Mouse (Mus musculus) cerebellum, adult (tissue): Measurements from ENCODE around the gene Dtymk.

Experiments
- ATAC-seq: cut with Nextera tagmentation; 2 replicates; pipeline ENCODE4 v1.9.2; 2017; ENCODE audit warnings: mild to moderate bottlenecking, moderate library complexity, mixed read lengths; ENCODE audit not compliant: insufficient number of reproducible peaks, low FRiP score, low TSS enrichment

The Dtymk gene

DNA sequence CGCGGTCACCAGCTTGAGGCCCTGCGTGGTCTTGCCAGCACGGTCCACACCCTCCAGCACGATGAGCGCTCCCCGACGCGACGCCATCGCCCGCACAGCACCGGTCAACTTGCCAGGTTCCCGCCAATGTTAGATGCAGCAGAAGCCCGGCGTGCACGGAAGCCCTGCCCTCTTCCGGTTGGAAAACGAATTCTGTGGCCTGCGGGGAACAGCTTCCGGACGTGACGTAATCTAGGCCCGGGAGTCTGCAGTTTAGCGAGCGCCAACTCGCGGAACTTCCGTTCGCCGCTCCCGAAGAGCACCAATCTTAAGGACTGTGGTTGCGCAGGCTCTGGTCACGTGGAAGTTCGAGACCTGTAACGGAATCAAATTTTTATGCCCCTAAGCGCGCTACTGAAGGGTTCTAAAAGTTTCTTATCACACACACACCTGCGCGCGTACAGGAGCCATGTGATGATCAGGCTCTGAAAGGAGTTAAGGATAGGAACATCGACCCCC, at the start of gene Dtymk:
Dtymk (minus strand) TSS at position 194 of the 498 bp plus-strand sequence.
- ATAC-seq, result peak; percentile 57

GRCm38 (mm10) chr1:93845766-93846366, 44.1 kb upstream of the Dtymk start:
- peak; percentile 68 for ATAC-seq

- peak; percentile 26; the same call in 1 of the 2 replicates for ATAC-seq
Observed at GRCm38 (mm10) chr1:93838569-93838968, 36.8 kb upstream of the Dtymk start.

GRCm38 (mm10) chr1:93837335-93837734, 35.6 kb upstream of the Dtymk start:
- no peak for ATAC-seq

DNA sequence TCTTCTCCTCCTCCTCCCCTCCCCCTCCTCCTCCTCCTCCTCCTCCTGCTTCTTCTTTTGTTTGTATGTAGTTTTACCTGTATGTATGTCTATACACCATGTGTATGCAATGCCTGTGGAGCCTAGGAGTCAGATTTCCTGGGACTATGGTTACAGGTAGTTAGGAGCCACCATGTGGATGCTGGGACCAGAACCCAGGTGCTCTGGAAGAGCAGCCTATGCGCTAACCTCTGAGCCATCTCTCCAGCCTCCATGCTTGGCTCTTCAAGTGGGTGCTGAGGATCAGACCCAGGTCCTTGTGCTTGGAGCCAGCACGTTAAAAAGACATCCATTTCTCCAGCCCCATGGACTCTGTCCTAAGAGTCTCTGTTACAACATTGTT, 34.8 kb upstream of the Dtymk start:
- no peak for ATAC-seq

- ATAC-seq, result no peak
Observed at GRCm38 (mm10) chr1:93835876-93836531, 34.3 kb upstream of the Dtymk start.

GRCm38 (mm10) chr1:93835211-93835610, 33.5 kb upstream of the Dtymk start:
- no peak for ATAC-seq

GRCm38 (mm10) chr1:93834671-93835150, 33.0 kb upstream of the Dtymk start:
- no peak for ATAC-seq

DNA sequence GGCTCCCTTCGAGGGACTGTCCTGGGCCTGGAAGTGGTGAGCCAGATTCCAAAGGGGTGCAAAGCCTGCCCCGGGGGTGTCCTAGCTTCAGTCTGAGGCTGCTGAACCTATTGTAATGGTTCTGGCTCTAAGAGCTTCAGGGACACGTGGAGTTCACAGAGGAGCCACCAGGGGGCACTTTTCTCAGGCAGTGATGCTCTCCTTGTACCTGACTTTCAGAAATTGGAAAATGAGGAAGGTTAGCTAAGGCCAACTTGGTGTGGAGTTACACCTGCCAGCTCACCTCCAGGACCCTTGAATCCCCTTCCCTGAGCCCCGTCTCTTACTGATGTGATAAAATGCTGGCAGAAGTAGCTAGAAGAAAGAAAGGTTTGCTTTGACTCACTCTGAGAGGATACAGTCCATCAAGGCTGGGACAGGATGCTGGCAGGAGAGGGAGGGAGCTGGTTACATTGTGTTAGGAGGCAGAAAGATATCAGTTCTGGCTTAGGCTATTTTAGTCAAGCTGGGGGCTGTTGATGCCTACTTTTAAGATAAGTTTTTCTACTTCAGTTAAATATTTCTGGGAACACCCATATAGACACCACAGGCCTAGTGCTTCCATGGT, 31.1 kb upstream of the Dtymk start:
- peak; percentile 61 for ATAC-seq

- no peak for ATAC-seq
Observed at GRCm38 (mm10) chr1:93826540-93826835, 24.8 kb upstream of the Dtymk start.

- ATAC-seq, result 0 out of 2 replicates have a peak, but pooled peaks have one; percentile 4
Observed at GRCm38 (mm10) chr1:93825771-93826539, 24.2 kb upstream of the Dtymk start.

DNA sequence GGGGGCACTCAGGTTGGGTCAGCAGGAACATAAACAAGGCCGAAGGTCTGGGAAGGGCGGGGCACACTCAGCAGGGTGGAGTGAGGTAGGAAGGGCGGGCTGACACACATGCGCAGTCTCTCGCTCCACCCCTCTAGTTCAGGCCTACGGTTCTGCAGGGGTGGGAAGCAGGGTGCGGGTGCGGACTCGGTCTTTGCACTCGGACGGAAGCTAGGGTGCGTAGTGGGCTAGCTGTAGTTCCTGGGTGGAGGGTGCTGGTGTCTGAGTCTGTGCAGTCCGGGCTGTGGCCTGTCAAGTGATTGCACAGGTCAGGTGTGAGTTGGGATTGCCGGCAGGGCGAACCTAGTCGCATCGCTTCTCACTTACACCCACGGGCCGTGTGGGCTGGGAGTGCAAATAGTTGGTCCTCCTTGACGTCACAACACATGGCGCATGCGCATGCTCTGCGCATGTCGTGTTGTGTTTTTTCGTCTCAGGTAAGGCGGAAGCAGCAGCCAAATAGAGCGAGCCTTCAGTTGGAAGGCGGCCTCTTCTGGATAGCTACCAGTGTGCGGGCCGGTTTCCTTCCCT, 23.5 kb upstream of the Dtymk start:
- ATAC-seq, result peak; percentile 89

- peak; percentile 0; the same call in 1 of the 2 replicates for ATAC-seq
Observed at GRCm38 (mm10) chr1:93824609-93825008, 22.9 kb upstream of the Dtymk start, which contains the start of gene D2hgdh. Gene D2hgdh, plus strand, starts transcription at chr1:93824909.

DNA sequence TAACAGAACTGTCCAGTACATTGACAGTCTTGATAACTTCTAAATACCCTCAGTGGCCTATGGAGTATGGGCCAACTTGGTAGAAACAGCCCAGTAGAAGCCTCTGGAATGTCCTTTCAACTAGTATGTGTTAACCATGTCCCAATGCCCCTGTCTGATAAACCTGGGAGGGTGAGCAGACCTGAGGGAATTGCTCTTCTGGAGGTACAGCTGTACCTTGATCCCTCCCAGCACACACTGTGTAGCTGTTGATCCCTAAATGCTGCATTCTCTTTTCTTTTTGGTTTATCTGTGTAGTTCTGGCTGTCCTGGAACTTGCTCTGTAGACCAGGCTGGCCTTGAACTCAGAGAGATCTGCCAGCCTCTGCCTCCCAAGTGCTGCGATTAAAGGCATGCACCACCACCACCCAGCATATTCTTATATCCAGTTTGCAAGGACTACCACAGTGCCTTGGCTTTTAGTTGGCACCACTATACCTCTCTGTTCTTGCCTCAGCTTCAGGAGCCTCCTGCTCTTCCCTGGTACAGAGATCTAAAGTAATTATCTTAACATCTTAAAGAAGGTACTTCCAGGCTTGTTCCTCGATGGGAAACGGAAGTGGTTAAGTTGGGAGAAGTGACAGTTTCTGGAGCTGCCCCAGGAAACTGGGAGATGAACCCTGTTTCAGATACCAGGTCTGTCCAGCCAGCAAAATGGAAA, 22.2 kb upstream of the Dtymk start:
- ATAC-seq, result no peak

DNA sequence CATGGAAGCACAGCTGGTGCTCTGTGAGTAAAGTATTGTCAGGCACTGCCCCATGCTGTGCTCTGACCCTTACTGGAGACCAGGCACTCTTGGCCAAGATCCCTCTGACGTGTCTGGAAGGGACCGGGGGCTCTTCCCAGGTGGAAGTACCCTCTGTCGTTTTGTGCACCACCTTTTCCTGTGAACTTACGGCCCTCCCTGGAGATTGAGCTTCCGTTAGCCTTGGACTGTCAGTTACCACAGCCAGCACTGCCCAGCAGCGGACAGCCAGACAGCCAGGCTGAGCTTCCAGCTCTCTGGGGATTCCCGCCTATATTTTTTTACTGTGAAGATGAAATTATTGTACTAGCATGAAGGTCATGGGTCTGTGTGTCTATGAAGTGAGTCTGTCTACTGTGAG, 17.0 kb upstream of the Dtymk start:
- no peak for ATAC-seq

DNA sequence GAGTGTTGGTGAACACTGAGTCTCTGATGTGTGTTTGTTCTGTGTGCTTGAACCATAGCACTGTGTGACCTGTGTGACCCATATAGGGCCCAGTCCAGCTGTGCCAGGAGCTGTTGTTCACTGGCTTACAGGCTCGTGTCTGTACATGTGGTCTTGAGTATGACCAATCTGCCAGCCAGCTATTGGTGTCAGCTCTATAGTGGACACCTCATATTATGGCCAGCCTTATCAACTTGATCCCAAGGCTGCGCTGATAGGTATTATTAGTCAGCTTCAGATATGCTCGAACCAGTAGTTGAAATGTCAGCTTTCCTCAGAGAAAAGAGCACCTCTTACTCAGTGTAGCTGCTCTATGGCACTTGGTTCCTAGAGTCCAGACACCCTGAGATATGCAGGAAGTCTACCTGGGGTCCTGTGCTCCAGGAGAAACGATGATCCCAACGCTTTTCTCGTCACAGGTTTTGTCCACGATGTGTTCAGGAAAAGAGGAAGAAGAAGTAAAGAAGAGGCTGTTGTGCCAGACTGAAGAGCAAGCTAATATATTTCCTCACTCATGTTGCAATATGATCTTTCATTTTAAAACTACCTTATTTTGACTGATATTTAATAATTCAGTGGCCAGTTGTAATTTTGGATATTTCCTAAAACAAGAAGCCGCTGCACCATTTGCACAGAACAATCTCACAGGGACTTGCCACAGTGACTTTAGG, 16.2 kb upstream of the Dtymk start:
- ATAC-seq, result no peak

GRCm38 (mm10) chr1:93811495-93812039, 9.8 kb upstream of the Dtymk start:
- ATAC-seq, result no peak

GRCm38 (mm10) chr1:93810011-93810410, 8.3 kb upstream of the Dtymk start:
- ATAC-seq, result no peak

DNA sequence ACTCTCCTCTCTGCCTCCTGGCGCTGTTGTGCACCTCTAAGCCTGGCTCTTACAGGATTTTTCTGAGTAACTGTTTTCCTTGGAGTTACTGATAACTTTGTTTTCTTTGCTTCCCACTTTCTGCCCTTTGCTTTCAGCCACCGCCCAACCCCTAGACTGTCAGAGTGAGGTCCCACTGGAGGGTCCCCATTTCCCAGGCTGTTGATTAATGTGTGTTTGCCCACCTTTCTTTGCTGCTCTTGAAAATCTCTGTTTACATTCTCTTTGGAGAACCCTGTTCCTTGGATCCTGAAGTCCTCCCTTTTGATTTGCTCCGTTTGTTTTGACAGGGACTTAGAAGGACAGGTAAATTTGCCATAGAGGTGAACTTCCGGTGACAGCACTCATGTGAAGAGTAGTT, 7.1 kb upstream of the Dtymk start:
- no peak for ATAC-seq
